In genomic region chr15:77804949-77805348, GRCm38 (mm10) we compare ENCODE assay signal across 12 mouse cellular contexts. TPM values are rescaled to one million over a fixed set of nuclear protein-coding genes. Genes with fewer than 3 reads are reported as not detected.
A peak's percentile ranks its signal among the peaks of the same experiment; 100 is the strongest.
DNase-seq lines count a peak whose midpoint lies in the region; ATAC-seq and TF ChIP-seq lines count a peak whose summit lies in the region.
"Had no signal": no experiment of that assay in that cellular context is flagged by ENCODE, and none has a peak within 500 bp of the region (broad histone marks: within the 10 kb centered on the region; RNA-seq: fewer than 3 reads in every experiment).

No protein-coding gene starts in this region.

- H3K9me3 ChIP-seq in heart, embryonic 12.5 days (replicated peaks), result no peaks in the 10 kb centered on the region
- H3K9me3 ChIP-seq in lung, embryonic 16.5 days (ENCODE audit: control insufficient read depth, low read length), result no peaks in the 10 kb centered on the region
- H3K9me3 ChIP-seq: hindbrain, embryonic 13.5 days had no signal

- H3K4me3 ChIP-seq in heart, embryonic 12.5 days, result no peak overlapping the region
- H3K4me3 ChIP-seq in lung, embryonic 16.5 days (ENCODE audit: low read length), result no peak overlapping the region
- H3K4me3 ChIP-seq in embryonic fibroblast, embryonic 13.5 days (ENCODE audit: insufficient read depth, low read length), result no peak overlapping the region
- H3K4me3 ChIP-seq: hindbrain, embryonic 13.5 days had no signal

- H3K27ac ChIP-seq in heart, embryonic 12.5 days (ENCODE audit: poor library complexity, severe bottlenecking), result peak overlapping the region; percentile 81
- H3K27ac ChIP-seq in lung, embryonic 16.5 days (ENCODE audit: low read length), result peak overlapping the region; percentile 33; the same call in 1 of the 2 replicates
- peak overlapping the region; percentile 95 for H3K27ac ChIP-seq in embryonic fibroblast, embryonic 13.5 days (ENCODE audit: insufficient read depth, low read length)
- H3K27ac ChIP-seq: hindbrain, embryonic 13.5 days had no signal

- H3K4me2 ChIP-seq in heart, embryonic 12.5 days, result no peak overlapping the region
- no peak overlapping the region for H3K4me2 ChIP-seq in lung, embryonic 16.5 days (ENCODE audit: low read depth, low read length)
- H3K4me2 ChIP-seq: hindbrain, embryonic 13.5 days had no signal

- TF ChIP-seq POLR2A in embryonic fibroblast, embryonic 13.5 days (IDR thresholded peaks at IDR 0.05; ENCODE audit: low read depth, low read length), result no peak

- intact Hi-C loops in heart, postnatal 25 days (cut with DNase I), result no loop called here

- H3K4me1 ChIP-seq in heart, embryonic 12.5 days (replicated peaks), result peaks cover 91% of the 10 kb centered on the region
- peaks cover 43% of the 10 kb centered on the region for H3K4me1 ChIP-seq in lung, embryonic 16.5 days (replicated peaks; ENCODE audit: control insufficient read depth, insufficient read depth, low read length)
- peaks cover 68% of the 10 kb centered on the region for H3K4me1 ChIP-seq in embryonic fibroblast, embryonic 13.5 days (ENCODE audit: control insufficient read depth, insufficient read depth, low read length)

- no peak for ATAC-seq in heart, embryonic 12.5 days (ENCODE audit: insufficient number of reproducible peaks, low FRiP score)
- ATAC-seq in lung, embryonic 16.5 days (ENCODE audit: low read depth), result no peak

- peaks cover 86% of the 10 kb centered on the region for H3K36me3 ChIP-seq in heart, embryonic 12.5 days
- H3K36me3 ChIP-seq in lung, embryonic 16.5 days (ENCODE audit: control insufficient read depth, insufficient read depth, low read length), result peaks cover 46% of the 10 kb centered on the region

- 0 out of 2 replicates have a peak overlapping the region, but pooled peaks have one; percentile 22 for H3K9ac ChIP-seq in heart, embryonic 12.5 days
- H3K9ac ChIP-seq in lung, embryonic 16.5 days (ENCODE audit: low read length), result no peak overlapping the region; the same call in 1 of the 2 replicates
- H3K9ac ChIP-seq: hindbrain, embryonic 13.5 days had no signal

- no peak for TF ChIP-seq CTCF in embryonic fibroblast, embryonic 13.5 days (IDR thresholded peaks at IDR 0.05; ENCODE audit: borderline replicate concordance, insufficient read depth, low read length)

- 72% methylated on average over 9 of the region's 9 CpGs for WGBS in heart, embryonic 12.5 days
- WGBS in lung, embryonic 16.5 days, result 61% methylated on average over 9 of the region's 9 CpGs

- DNase-seq in heart, postnatal 25 days (ENCODE audit: low spot score), result no peak
- DNase-seq in lung, adult 18-20 months, result no peak
- peak; percentile 56 for DNase-seq in thymus, postnatal 25 days
- no peak for DNase-seq in urinary bladder, adult 18-20 months (ENCODE audit: low spot score in 2 of 2)
- no peak for DNase-seq in right cerebral cortex, adult 18-20 months

- H3K27me3 ChIP-seq in heart, embryonic 12.5 days (replicated peaks), result no peaks in the 10 kb centered on the region
- H3K27me3 ChIP-seq in lung, embryonic 16.5 days (ENCODE audit: control insufficient read depth, insufficient read depth, low read depth, low read length), result no peaks in the 10 kb centered on the region
- H3K27me3 ChIP-seq: hindbrain, embryonic 13.5 days had no signal

RNA-seq across cellular contexts. Expression of gene Myh9, which starts 37.0 kb away (rescaled TPM):
- polyA plus RNA-seq in heart, embryonic 12.5 days (2016; fragmentation: Nextera tagmentation; extraction: Ambion mirVana), result 41.9 and 42.0 TPM in 2 replicates
- total RNA-seq in heart, postnatal 25 days (2021), result 100 to 1,000 TPM; 122 to 124 TPM
- 71.7 and 77.6 TPM in 2 replicates for polyA plus RNA-seq in lung, embryonic 16.5 days (2015; fragmentation: Nextera tagmentation; extraction: Ambion mirVana)
- 718 and 1,071 TPM in 2 replicates for polyA plus RNA-seq in embryonic fibroblast, embryonic 13.5 days (2011; ENCODE audit: insufficient read length, low read depth, missing spikeins)

RNA-seq across cellular contexts. Expression of gene Apol8, which starts 48.1 kb away (rescaled TPM):
- 0.65 and 0.74 TPM in 2 replicates for polyA plus RNA-seq in heart, embryonic 12.5 days (2016; fragmentation: Nextera tagmentation; extraction: Ambion mirVana)
- total RNA-seq in heart, postnatal 25 days (2021), result not detected
- 0.10 and 0.20 TPM in 2 replicates for polyA plus RNA-seq in lung, embryonic 16.5 days (2015; fragmentation: Nextera tagmentation; extraction: Ambion mirVana)
- 0.58 and 2.6 TPM in 2 replicates for polyA plus RNA-seq in embryonic fibroblast, embryonic 13.5 days (2011; ENCODE audit: insufficient read length, low read depth, missing spikeins)
- polyA plus RNA-seq: activated CD4-positive, CD25-positive, alpha-beta regulatory T cell, adult 4 months; large intestine, adult 2 months; limb, embryonic 11.5 days had no signal

Comparison
In these comparisons a context has a peak if more than half of its experiments do, and no peak if none do; other contexts are left out.
1. H3K27ac ChIP-seq: peak in every context shown above with its lines; median percentile 95 in embryonic fibroblast, embryonic 13.5 days; 81 in heart, embryonic 12.5 days; 33 in lung, embryonic 16.5 days.